Mouse (Mus musculus): ENCODE measurements at regions not wholly inside any gene's neighbourhood (a gene's known extent, or its start where the extent isn't known, plus 50 kb on each side); places are given as distances from the start of the nearest gene placed in this dataset.

DNA sequence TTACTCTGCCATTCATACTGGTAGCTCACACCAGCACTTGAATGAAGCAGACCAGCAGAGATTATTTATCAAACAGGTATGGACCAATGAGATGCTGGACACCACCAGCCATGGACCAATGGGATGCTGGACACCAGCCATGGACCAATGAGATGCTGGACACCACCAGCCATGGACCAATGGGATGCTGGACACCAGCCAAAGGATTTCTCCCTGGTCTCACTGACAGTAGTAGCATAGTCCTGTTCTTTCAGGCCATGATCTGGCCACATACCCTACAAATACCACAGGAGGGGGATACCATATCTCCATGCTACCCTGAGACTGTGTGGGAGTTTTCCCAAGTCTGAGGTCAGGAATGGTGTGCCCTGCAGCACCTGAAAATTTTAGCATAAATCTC lies 98.0 kb upstream of the Mgmt start:
- no peak for DNase-seq (ENCODE audit: low spot score)

DNA sequence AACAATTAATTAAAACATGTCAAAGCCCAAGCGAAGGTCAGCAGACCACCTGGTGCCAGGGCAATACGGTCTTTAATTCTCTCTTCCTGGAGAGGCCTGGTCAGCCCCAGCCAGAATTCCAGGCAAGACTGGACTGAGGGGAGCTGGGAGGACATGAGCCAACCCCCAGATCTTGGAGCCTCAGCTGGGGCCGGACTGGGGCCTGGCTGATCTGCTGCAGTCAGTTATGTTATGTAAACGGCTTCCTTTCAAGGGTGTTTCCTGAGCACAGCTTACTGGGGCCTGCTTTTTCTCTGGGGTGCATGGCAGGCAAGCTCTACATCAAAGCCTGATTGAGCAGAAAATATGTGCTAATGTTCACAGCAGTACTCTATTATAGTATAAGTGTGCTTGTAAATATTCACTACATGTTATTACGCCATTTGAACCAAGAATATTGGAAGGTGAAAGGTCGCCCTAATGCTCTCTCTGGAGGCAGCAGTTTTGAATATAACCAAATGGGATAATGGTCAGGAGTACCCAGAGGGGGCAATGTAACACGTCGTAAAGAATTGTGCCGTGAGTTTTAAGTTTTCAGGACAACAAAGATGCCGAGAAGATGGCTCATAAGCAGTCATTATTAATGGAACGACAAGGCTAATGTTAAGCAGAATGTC lies 96.5 kb upstream of the Mgmt start:
- DNase-seq (ENCODE audit: low spot score): peak; percentile 35

DNA sequence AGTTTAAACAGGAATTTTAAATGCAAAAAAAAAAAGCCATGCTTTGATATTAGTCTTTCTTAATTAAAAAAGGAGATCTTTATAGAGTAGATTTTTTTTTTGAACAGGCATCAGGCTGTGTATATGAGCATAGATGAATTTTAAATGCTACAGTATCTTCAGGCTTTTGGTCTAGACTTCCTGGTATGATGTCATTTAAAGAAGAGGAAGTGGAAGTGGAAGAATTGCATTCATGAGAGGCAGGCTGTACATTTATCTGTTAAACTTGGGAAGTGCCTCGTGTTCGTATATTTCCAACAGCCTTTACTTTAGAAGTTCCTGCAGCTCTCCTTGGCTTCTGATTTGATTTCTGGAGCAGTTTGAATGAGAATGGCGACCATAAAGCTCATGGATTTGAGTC lies 95.8 kb upstream of the Mgmt start:
- no peak for DNase-seq (ENCODE audit: low spot score)

DNA sequence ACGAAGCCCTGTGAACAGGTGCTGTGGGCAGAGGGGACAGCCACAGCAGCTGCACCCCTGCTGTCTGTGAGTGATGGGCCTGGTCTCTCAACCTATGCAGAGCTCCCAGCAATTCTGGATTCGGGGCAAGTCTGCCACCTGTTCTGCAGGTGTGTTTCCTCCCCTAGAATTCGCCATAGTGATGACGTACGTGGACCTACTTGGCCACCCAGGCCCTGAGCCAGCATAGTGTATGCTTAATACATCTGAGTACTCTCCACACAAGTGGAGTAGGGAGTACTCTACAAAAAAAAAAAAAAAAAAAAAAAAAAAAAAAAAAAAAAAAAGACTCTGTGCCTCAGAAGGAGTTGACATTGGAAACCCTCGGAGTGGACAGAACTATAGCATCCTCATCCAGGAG lies 87.3 kb upstream of the Mgmt start:
- no peak for DNase-seq (ENCODE audit: low spot score)

DNA sequence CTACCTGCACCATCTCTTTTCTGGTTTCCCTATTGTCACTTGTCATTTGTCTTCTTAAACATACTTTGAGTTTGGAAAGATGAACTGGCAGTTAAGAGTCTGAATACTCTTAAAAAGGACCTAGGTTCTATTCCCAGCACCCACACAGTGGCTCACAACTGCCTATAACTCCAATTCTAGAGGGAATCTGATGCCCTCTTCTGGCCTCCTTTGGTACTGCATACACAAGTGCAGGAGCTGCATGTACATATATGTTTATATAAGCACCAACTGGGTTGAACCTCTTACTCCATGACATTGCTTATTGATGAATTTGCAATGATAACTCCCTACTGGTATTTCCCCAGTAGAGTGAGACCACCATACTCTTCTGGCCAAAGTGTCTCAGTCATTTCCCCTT lies 86.4 kb upstream of the Mgmt start:
- DNase-seq (ENCODE audit: low spot score): no peak

DNA sequence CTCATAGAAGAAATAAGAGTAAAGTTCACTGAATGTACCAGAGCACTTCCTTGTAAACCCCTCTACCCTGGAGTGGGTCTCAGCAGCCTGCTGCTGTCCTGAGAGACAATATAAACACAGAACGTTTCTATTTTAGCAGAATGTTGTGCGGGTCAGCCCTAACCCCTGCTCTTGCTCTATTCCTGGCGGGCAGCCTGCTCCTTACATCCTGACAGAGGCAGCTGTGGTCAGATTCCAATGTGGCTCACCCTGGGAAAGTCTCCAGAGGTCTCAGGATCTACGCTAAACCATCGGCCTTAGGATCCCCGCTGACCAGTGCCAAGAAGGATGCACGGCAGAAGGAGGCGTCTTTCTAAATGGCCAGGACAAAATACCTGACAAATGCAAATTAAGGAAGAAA lies 84.8 kb upstream of the Mgmt start:
- DNase-seq (ENCODE audit: low spot score): no peak

DNA sequence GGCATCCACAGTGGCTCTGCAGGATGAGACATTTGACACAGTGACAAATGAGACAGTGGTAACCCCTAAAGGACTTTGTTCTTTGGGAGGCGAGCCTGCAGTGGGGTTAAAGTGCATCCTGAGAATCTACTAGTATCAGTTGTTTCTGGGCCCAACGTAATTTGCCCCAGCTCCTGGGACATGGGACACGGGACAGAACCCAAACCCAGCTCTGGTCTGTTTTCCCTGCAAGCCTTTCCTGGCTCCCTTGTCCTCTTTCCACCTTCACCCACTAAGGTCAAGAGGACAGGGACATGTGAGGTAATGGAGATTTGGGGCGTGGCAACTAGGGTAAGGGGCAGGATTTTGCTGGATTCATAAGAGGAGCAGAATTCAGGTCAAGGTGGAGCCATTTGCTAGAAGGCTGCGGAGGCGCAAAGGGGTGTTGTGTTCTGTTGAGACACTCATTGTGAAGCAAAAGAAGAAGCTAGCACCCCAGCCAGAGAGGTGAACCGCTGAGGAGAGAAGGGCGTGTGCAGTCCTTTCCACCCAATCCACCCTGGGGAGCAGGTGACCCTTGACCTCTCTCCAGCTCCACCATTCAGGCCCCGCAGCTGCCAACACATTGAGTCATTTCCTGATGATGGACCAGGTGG lies 80.6 kb upstream of the Mgmt start:
- DNase-seq (ENCODE audit: low spot score): no peak

DNA sequence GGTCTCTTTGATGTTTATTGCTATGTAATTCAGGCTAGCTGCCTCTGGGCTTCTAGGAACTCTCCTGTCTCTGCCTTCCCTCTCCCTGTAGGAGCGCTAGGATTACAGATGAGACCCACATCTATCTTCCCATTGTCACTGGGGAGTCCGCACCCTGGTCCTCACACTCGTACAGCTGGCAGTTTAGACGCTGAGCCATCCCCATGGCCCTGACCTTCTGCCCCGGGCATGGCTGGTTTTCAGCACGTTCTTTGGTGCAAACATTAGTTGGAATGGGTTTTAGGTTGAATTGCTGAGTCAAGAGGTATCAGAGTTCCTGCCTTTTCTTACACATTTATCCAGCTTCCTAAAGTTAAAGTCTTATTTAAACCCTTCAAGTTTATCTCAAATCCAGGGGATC lies 79.7 kb upstream of the Mgmt start:
- DNase-seq (ENCODE audit: low spot score): no peak

DNA sequence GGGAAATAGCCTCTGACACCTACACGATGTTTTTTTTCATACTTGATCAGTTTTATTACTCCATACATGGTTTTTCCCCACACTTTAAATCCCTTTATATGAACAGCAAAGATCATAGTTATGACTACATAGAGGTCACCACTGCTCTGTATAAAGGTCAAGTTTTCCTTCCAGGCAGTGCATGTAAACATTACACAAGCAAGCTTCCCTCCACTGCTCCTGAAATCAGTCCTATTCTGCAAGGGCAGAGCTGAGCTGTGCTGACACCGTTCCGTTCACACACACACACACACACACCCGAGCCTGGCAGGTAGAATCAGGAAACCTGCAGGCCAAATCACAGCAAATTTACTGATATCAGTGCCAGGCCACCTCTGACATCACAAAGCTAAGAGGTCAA lies 74.1 kb upstream of the Mgmt start:
- no peak for DNase-seq (ENCODE audit: low spot score)

DNA sequence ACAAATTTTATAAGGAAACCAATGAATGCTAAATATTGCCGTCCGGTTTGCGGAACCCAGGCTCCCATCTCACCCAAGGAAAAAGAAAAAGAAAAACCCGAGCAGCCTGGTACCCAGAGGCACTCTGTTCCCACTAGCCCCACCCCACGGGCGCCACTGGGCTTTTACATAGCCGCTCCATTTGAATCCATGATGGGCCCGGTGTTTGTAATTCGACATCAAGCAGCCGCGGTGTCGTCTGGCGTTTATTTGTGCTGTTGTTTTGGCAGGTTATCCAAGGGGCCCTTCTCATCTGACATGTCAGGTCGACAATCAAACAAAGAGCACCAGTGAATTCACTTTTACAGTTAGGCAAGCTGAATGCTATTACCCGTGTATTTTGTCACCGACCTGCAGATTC lies 68.8 kb upstream of the Mgmt start:
- peak; percentile 38 for DNase-seq (ENCODE audit: low spot score)

DNA sequence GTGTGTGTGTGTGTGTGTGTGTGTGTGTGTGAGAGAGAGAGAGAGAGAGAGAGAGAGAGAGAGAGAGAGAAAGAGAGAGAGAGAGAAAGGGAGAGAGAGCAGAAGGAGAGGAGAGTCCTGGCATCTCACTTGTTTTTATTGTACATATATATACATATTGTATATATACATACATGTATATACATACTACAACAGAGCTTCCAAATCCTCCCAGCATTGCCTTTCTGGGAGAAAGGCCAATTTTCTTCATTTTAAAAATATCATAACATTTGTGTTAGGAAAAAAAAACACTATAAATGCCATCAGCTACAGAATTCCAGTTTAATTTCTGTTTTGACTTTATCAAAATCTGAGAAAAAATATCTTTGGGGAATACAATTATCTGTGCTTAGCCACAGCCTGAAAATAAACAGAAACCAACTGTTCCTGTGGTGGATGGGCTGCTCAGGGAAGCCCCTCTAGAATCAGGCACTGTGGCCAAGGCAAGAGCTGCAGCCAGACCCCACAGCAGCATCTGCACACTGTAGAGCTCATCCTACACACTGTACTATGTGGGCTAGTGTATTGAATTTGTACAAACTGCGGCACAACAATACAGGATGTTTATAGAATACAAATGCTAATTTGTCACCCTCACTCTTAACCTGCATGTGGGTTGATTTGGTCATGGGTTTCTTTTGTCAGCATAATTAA lies 64.6 kb upstream of the Mgmt start:
- no peak for DNase-seq (ENCODE audit: low spot score)

DNA sequence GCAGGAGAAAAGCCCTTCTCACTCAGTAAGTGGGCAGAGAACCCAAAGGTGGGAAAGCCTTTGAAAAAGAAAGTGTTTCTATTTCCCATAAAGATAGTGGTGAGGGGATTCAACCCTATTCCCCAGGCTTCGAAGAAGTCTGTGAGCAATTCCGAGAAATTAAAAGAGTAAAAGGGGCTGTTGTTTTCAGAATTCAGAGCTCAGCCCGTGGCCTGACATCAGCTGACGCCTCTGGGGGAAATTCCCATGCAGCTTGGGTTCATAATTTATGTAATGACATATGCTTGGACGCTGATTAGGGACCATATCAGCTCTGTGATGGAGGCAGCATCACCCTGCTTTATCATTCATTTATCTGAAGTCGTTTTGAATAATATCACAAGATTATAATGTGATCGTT lies 62.0 kb upstream of the Mgmt start:
- no peak for DNase-seq (ENCODE audit: low spot score)

DNA sequence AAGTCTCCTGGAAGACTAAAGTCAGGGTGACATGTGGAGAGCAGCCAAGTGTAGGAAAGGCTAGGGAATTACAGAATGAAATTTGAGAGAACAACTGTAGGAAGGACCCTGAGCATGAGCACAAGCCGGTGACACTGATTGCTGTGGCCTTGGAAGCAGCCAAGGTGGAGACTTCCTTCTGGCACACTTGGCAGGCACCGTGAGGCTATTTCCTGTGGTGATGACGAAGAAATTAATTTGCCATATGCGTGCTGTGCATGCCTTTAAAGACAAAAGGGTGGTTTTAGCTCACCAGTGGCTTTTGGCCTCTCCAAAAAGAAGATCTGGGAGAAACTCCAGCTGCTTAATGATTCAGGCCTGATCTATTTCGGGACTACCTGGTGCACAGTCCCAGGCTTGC lies 55.4 kb upstream of the Mgmt start:
- no peak for DNase-seq (ENCODE audit: low spot score)

DNA sequence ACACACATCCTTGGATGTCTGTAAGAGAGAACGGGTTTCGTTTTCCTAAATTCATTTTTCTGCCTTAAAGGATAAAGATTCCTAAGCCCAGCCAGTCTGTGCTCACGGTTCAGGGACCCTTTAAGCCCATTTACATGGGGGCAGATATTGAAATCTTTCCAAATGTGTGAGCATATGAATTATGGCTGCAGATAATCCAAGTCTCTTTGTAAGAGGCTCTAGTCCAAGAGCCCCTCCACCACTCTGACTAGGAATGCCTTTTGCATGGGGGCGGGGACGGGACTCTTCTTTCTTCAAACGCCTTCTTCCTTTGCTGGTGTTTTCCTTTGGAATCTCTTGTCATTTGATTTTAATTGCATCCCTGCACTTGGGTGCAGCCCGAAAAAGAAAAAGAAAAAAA lies 54.2 kb upstream of the Mgmt start:
- no peak for DNase-seq (ENCODE audit: low spot score)

DNA sequence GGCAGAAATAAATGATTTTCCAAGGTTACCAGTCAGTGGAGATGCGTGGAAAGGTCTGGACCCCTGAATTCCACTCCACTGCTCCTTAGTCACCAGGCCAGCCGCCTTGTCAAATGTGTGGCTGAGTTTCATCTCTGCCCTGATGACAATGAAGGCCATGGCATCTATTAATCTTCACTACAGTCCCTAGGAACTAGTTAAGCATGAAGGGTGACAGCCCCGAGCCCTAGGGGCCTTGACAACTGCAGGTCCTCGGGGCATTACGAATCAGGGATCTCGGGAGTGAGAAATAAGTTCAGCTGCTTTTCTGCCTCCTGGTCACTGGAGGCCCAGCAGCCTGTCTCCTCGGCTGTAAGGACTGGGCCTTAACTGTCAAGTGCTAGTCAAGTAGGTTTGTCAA lies 51.7 kb upstream of the Mgmt start:
- DNase-seq (ENCODE audit: low spot score): no peak

DNA sequence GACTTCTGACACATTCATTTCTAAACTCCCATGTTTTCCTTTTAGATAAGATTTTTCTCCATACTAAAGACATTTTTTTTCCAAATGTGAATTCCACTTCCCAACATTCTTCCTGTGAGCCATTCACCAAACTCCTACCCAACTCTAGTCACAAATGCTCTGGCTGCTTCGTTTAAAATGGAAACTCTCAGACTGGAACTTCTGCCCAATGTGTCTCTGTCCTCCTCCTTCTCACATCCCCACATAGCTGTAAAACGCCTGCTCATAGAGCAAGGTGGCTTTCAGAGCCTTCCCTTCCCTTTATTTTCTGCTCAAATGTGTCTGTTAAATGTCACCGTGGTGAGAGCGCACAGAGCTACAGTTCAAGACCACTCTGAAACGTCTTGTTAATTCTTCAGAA lies 50.1 kb upstream of the Mgmt start:
- no peak for DNase-seq (ENCODE audit: low spot score)
